Mouse (Mus musculus) adrenal gland, postnatal 14 days (tissue): ENCODE results near the gene Sh3rf1. TPM values are rescaled to one million over a fixed set of nuclear protein-coding genes. Genes with fewer than 3 reads are reported as not detected.

Source experiments
- DNase-seq: peaks from one replicate; pipeline ENCODE4 v3.0.0; 2021; ENCODE audit warnings: mixed read lengths
- total RNA-seq: library from RNA; stranded (reverse); gene quantifications from 2 replicates; pipeline ENCODE4 v1.2.3, GENCODE M21; 2021

Sh3rf1 gene
- total RNA-seq, 1 experiment from 2014 or later: 9.3 TPM

DNA sequence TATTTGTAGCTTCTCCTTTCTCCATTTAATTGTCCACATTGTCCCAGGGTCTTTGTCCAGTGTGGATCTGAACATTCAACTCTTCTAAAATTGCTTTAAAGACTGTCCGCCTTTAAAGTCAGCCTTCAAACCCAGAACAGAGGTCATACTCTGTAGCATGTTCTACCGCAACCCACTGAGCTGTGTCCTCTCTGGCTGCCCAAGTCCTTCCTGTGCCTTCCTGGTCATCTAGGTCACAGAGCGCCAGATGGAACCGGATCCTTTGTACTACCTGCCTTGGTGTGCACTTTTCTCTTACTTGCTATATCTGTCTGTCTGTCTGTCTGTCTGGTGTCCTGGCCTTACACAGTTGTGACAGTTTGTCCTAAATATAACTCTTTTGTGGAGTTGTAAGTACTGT lies 40.0 kb downstream of the Sh3rf1 start:
- DNase-seq: no peak

DNA sequence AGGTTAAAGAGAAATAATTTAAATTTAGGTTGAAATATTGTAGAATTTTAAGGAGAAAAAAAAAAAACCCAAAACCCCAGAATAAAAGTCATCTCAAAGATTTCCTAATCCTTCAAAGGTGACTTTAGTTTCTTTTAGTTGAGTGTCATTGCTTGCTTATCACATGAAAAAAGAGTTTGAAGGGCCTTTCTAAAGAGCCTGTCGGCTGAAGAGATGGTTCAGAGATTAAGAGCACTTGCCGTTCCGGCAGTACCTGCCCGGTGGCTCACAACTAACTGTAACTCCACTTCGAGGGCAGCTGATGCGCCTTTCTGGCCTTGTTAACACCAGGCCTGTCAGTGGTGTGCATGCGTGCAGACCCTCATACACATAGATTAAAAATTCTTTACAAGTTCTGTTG lies 41.2 kb downstream of the Sh3rf1 start:
- DNase-seq: no peak

- DNase-seq: peak; percentile 73
These were observed 41.7 kb downstream of the Sh3rf1 start for GRCm38 (mm10) chr8:61265390-61265789.

GRCm38 (mm10) chr8:61267061-61267460 lies 43.4 kb downstream of the Sh3rf1 start:
- DNase-seq: no peak

DNA sequence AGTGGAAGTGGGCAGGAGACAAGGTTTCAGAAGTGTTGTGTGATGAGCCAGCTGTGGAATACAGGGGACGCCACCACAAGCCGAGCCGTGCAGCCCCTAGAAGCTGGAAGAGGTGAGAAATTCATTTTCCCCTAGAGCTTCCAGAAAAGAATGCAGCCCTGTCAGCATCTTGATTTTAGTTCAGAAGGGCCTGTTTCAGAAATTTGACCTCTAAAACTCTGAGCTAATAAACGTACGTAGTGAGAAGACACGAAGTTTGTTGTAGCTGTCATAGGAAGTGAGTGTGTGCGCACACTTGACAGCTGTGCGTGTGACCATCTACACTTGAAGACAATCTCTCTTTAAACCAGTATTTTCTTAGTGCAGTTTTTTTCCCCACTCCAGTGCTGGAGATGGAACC lies 44.0 kb downstream of the Sh3rf1 start:
- DNase-seq: no peak

DNA sequence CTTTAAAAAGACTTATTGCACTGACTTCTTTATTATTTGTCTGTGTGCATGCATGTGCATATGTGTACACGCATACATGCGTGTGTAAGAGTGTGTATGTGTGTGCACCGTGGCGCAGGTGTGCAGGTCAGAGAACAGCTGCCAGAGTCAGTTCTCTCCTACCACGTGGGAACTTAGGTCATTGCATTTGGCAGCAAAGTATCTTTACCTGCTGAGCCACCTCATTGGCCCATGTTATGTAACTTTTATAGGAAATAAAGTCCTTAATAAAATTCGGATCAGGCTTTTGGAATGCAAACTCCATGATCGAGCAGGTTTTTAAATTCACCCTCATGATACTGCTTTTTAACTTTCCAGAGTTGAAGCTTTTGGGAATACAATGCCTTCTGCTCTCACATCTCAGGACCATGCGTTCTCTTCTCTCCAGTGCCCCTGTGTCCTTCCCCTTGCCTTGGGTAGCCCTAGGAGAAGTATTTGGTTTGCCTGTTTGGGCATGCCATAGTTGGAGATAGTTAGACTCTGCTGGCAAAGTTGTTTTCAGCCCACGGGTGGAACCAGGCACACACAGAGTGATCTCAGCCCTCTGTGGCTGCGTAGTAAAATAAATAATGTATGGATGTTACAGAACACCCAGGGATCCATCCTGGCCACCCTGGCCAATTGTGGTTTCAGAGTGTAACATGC lies 44.7 kb downstream of the Sh3rf1 start:
- no peak for DNase-seq

DNA sequence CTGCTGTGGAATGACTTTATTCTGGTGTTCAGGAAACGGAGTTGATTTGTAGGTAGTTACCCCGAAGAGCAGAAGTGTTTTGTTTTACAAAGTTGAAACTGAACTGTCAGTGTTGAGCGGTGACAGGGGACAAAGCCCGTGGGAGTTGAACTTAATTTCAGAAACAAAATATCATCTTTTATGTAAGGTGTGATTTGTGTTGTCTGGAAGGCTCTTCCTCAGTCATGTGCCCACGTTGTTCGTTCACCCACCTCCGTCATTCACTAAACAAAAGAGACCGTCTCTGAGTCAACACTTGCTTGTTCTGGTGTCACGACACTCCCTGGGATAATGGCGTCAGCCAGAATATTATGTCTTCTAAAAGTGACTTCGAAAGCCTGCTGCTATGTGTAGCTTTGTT lies 46.3 kb downstream of the Sh3rf1 start:
- DNase-seq: no peak

DNA sequence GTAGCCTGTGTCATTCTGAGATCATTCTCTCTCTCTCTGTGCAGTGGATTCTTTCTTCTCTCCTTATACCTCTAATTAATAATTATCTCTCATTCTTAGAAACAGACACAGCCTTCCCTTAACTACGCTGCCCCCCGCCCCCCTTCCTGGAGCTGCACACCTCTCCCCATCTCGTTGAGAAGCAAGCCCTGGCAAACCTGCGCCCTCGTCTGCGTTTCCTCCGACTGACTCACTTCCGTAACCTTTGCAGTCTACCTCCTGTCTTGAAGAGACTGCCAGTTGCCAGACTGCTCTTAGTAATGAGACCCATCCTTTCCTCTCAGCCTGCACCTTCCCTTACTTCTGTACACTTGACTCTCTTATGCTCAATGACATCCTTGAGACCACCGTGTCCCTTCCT lies 46.9 kb downstream of the Sh3rf1 start:
- no peak for DNase-seq

GRCm38 (mm10) chr8:61270961-61271360 lies 47.3 kb downstream of the Sh3rf1 start:
- no peak for DNase-seq

DNA sequence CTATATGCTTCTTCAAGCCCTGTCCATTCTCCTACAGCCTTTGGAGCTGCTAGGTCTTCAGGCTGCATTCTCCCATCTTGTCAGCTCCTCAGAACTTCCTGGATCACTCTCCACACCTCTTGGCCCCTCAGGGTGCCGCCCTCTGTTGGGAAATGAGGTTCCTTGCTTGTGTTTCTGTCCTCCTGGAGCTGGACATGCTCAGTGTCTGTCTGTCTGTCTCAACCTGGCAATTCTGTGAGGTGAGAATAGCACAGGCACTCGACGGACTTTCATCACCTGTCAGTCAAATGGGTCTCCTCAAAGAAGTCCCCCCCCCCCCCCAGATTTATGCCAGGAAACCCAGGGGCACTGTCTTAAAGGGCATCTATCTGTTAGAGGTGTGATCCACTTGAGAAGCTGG lies 49.2 kb downstream of the Sh3rf1 start:
- DNase-seq: no peak

DNA sequence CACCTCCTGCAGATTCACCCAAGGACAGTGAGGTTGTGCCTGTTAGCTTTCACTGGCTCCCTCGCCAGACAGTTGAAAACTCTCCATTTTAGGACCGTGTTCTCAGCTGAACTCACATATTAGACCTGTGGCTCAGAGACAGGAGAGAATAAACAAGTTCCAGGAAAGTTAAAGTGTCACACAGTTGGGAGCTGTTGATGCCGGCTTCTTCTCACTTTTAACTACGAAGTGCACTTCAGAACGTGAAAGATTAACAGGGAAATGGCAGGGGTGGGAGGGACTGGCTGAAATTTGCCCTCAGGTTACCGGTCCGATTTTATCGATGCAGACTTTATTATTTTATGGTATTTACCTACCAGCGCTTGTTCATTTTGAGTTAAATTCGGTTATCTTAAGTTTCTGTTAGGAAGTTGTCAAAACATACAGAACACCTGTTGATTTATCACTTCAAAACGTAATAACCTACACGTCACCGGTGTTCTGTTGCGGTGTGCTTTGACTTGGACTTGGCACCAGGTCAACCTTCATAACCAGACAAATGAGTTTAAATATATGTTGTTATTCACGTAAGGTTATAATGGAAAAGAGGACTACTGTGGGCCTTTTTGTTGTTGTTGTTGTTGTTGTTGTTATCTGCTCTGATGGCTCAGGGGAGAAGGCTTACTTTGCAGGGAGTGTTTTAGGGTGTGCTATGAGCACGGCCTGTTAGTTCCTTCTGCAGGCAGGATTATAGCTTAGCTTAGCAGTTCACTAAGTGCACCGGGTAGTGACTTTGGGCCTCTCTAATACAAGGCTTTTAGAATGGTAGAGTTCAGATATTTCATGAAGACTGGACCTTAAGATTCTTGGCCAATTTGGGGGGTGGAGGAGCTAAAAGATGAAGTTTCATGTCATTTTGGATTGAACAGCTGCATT lies 49.9 kb downstream of the Sh3rf1 start:
- no peak for DNase-seq

- DNase-seq: peak; percentile 61
These were observed 51.2 kb downstream of the Sh3rf1 start for GRCm38 (mm10) chr8:61274602-61275462.

- DNase-seq: no peak
These were observed 52.0 kb downstream of the Sh3rf1 start for GRCm38 (mm10) chr8:61275463-61276356.

DNA sequence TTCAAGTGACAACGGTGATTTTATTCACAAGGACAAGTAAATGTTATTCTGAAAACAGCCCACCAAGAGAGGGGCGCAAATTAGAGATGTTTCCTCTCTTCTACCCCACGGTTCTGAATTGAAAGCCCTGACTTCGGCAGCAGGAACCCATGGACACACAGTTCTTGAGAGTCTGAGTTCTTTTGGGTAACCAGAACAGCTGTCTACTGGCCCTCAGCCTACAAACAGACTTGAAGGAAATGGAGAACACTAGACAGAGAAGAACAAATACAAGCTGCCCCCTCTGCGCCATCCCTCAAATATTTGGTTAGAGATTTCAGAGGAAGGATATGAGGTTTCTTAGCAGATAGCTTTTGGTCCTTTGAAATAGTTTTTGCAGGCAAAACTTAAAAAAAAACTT lies 52.7 kb downstream of the Sh3rf1 start:
- no peak for DNase-seq

- no peak for DNase-seq
These were observed 55.4 kb downstream of the Sh3rf1 start for GRCm38 (mm10) chr8:61279030-61279429.

- DNase-seq: no peak
These were observed 58.9 kb downstream of the Sh3rf1 start for GRCm38 (mm10) chr8:61282303-61283168.

DNA sequence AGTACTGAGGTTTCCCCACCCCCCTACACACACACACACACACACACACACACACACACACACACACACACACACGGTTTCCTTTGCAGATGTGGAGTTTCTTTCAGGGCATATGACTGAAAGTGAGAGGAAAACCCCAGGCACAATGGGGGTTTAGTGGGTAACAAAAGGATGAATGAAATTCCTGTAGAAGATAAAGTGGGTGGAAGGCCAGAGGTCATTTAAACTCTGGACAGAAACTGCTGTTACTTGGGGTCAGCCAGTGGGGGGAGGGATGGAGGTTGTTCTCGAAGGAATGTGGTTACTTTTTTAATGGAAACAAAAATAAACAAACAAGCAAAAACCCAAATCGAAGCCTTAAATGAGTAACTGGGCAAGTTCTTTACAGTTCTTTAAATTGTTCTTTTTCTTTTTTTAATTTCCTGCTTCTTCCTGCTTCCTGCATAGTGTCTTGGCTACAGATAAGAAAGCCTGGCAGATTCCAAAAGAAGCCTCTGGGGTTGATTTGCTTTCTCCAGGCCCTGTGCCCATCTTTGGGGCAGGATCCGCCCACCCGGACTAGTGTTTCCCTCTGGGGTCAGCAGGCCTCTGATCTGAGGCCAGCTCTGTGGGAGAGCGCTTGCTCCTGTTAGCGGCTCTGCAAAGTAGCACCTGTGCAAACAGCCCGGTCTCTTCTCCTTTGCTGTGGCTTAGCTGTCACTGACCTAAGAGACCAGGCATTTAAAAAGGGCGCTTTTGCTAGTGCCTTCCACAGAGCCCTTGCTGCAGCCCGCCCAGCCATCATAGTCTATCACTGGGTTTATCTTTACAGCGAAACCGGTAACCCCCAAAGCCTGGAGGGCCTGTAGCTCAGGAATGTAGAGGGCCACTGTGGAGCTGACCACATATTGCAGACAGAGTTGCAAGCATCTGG lies 59.8 kb downstream of the Sh3rf1 start:
- peak; percentile 39 for DNase-seq

- no peak for DNase-seq
These were observed 62.2 kb downstream of the Sh3rf1 start for GRCm38 (mm10) chr8:61285896-61286295.

- no peak for DNase-seq
These were observed 62.7 kb downstream of the Sh3rf1 start for GRCm38 (mm10) chr8:61286394-61286793.
